Mouse (Mus musculus) G1E (cell line): ENCODE results near the gene Upk1a.

Experiments used
- CTCF ChIP-seq: IDR thresholded peaks from 2 replicates; pipeline ENCODE4 v1.5.1; 2012; ENCODE audit warnings: low read depth, low read length, inconsistent platforms, mixed read lengths
- GATA1 ChIP-seq: IDR thresholded peaks from 2 replicates; pipeline ENCODE4 v1.6.1; 2012; ENCODE audit warnings: borderline replicate concordance, low read length, inconsistent platforms, mixed read lengths
- GATA2 ChIP-seq: IDR thresholded peaks from 2 replicates; pipeline ENCODE4 v1.6.1; 2012; ENCODE audit warnings: low read depth, low read length, inconsistent platforms, borderline replicate concordance
- POLR2AphosphoS5 ChIP-seq: IDR thresholded peaks from 2 replicates; pipeline ENCODE4 v1.6.1; 2012; ENCODE audit warnings: low read depth, low read length, inconsistent platforms; ENCODE audit not compliant: insufficient replicate concordance
- TAL1 ChIP-seq: conservative IDR thresholded peaks from 2 replicates; pipeline ENCODE4 v1.6.1; 2012; ENCODE audit warnings: low read depth, low read length, inconsistent platforms, mixed read lengths

DNA sequence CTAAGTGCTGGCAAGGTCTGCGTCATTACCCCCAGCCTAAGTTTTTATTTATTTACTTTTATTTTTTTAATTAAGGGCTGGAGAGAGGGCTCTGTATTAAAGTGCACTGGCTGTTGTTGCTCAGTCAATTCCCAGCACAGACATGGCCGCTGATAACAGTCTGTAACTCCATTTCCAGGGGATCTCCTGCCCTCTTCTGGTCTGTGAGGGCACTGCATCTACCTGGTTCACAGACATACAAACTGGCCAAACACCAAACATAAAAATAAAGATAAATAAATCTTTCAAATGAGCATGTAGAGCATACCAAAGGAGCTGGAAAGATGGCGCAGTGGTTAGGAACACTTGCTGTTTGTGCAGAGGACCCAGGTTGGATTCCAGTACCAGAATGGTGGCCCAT lies 6.6 kb upstream of the Upk1a start:
- TF ChIP-seq GATA1: no peak
- peak; percentile 43 for TF ChIP-seq CTCF
- no peak for TF ChIP-seq TAL1
- TF ChIP-seq POLR2AphosphoS5: no peak
- no peak for TF ChIP-seq GATA2
